Mouse (Mus musculus): ENCODE measurements at regions not wholly inside any gene's neighbourhood (a gene's known extent, or its start where the extent isn't known, plus 50 kb on each side); places are given as distances from the start of the nearest gene placed in this dataset.

GRCm38 (mm10) chr7:115263082-115263481 is 519.6 kb downstream of the Insc start:
- H3K9ac ChIP-seq: no peak overlapping the region
- ATAC-seq (ENCODE audit: low FRiP score, low read depth): no peak
- H3K4me3 ChIP-seq: no peak overlapping the region
- H3K27me3 ChIP-seq (replicated peaks): no peaks in the 10 kb centered on the region
- no peak overlapping the region for H3K4me2 ChIP-seq (replicated peaks)
- no peaks in the 10 kb centered on the region for H3K36me3 ChIP-seq
- no peaks in the 10 kb centered on the region for H3K9me3 ChIP-seq
- no peaks in the 10 kb centered on the region for H3K4me1 ChIP-seq
- WGBS: 85% methylated on average over 2 of the region's 2 CpGs
- H3K27ac ChIP-seq: no peak overlapping the region

GRCm38 (mm10) chr7:115266141-115266540 is 522.6 kb downstream of the Insc start:
- Histone ChIP-seq H3K4me1 (no peaks in the 10 kb centered on the region), H3K27me3 (replicated peaks) (no peaks in the 10 kb centered on the region), H3K4me2 (replicated peaks) (no peak overlapping the region), H3K9me3 (no peaks in the 10 kb centered on the region), H3K9ac (no peak overlapping the region), H3K36me3 (no peaks in the 10 kb centered on the region), H3K4me3 (no peak overlapping the region), H3K27ac (no peak overlapping the region)
- WGBS: 91% methylated on average over 4 of the region's 4 CpGs
- no peak for ATAC-seq (ENCODE audit: low FRiP score, low read depth)

GRCm38 (mm10) chr7:115270803-115271202 is 527.3 kb downstream of the Insc start:
- no peak for ATAC-seq (ENCODE audit: low FRiP score, low read depth)
- no peaks in the 10 kb centered on the region for H3K4me1 ChIP-seq
- 22% methylated on average over 2 of the region's 2 CpGs for WGBS

GRCm38 (mm10) chr7:115274836-115275235 is 531.3 kb downstream of the Insc start:
- H3K27me3 ChIP-seq (replicated peaks): no peaks in the 10 kb centered on the region
- H3K4me3 ChIP-seq: no peak overlapping the region
- WGBS: 54% methylated on average over 3 of the region's 3 CpGs
- H3K9ac ChIP-seq: no peak overlapping the region
- H3K4me1 ChIP-seq: no peaks in the 10 kb centered on the region
- H3K4me2 ChIP-seq (replicated peaks): no peak overlapping the region
- H3K36me3 ChIP-seq: no peaks in the 10 kb centered on the region
- H3K9me3 ChIP-seq: no peaks in the 10 kb centered on the region
- ATAC-seq (ENCODE audit: low FRiP score, low read depth): no peak
- H3K27ac ChIP-seq: no peak overlapping the region

More at GRCm38 (mm10) chr7:115270803-115271202, 527.3 kb downstream of the Insc start:
- Histone ChIP-seq H3K4me3 (no peak overlapping the region), H3K9me3 (no peaks in the 10 kb centered on the region), H3K4me2 (replicated peaks) (no peak overlapping the region), H3K36me3 (no peaks in the 10 kb centered on the region), H3K27me3 (replicated peaks) (no peaks in the 10 kb centered on the region), H3K9ac (no peak overlapping the region), H3K27ac (no peak overlapping the region)

- peak; percentile 33; the same call in 1 of the 2 replicates for ATAC-seq (ENCODE audit: low FRiP score, low read depth)
- H3K27me3 ChIP-seq (replicated peaks): no peaks in the 10 kb centered on the region
- 19% methylated on average over 7 of the region's 7 CpGs for WGBS
These were observed 547.4 kb downstream of the Insc start for GRCm38 (mm10) chr7:115290801-115291417.

GRCm38 (mm10) chr7:115294655-115295230 is 551.2 kb downstream of the Insc start:
- Histone ChIP-seq H3K27me3 (replicated peaks) (no peaks in the 10 kb centered on the region), H3K36me3 (no peaks in the 10 kb centered on the region), H3K4me3 (no peak overlapping the region), H3K9ac (no peak overlapping the region), H3K9me3 (no peaks in the 10 kb centered on the region), H3K4me1 (peaks cover 5% of the 10 kb centered on the region), H3K27ac (no peak overlapping the region), H3K4me2 (replicated peaks) (no peak overlapping the region)
- WGBS: 67% methylated on average over 10 of the region's 10 CpGs
- no peak for ATAC-seq (ENCODE audit: low FRiP score, low read depth)

More at GRCm38 (mm10) chr7:115290801-115291417, 547.4 kb downstream of the Insc start:
- H3K9ac ChIP-seq: no peak overlapping the region
- H3K27ac ChIP-seq: no peak overlapping the region
- H3K4me2 ChIP-seq (replicated peaks): no peak overlapping the region
- peaks cover 5% of the 10 kb centered on the region for H3K4me1 ChIP-seq
- no peak overlapping the region for H3K4me3 ChIP-seq
- H3K9me3 ChIP-seq: no peaks in the 10 kb centered on the region
- no peaks in the 10 kb centered on the region for H3K36me3 ChIP-seq

- Histone ChIP-seq H3K4me3 (no peak overlapping the region), H3K27me3 (replicated peaks) (no peaks in the 10 kb centered on the region), H3K4me1 (no peaks in the 10 kb centered on the region), H3K27ac (no peak overlapping the region), H3K9me3 (no peaks in the 10 kb centered on the region), H3K9ac (no peak overlapping the region), H3K36me3 (no peaks in the 10 kb centered on the region), H3K4me2 (replicated peaks) (no peak overlapping the region)
- WGBS: 90% methylated on average over 8 of the region's 8 CpGs
- ATAC-seq (ENCODE audit: low FRiP score, low read depth): no peak
These were observed 556.7 kb downstream of the Insc start for GRCm38 (mm10) chr7:115300241-115300640.

GRCm38 (mm10) chr7:115308377-115308776 is 564.9 kb downstream of the Insc start:
- no peak for ATAC-seq (ENCODE audit: low FRiP score, low read depth)
- no peak overlapping the region for H3K27ac ChIP-seq
- 0 out of 2 replicates have a peak, but pooled peaks cover 3% of the 10 kb centered on the region for H3K4me1 ChIP-seq
- H3K27me3 ChIP-seq (replicated peaks): no peaks in the 10 kb centered on the region
- H3K9me3 ChIP-seq: no peaks in the 10 kb centered on the region
- no peak overlapping the region for H3K9ac ChIP-seq
- WGBS: 93% methylated on average over 4 of the region's 4 CpGs
- no peaks in the 10 kb centered on the region for H3K36me3 ChIP-seq
- H3K4me2 ChIP-seq (replicated peaks): no peak overlapping the region
- H3K4me3 ChIP-seq: no peak overlapping the region

GRCm38 (mm10) chr7:115310400-115311225 is 567.1 kb downstream of the Insc start:
- Histone ChIP-seq H3K4me3 (no peak overlapping the region), H3K9me3 (no peaks in the 10 kb centered on the region), H3K4me1 (0 out of 2 replicates have a peak, but pooled peaks cover 3% of the 10 kb centered on the region), H3K27me3 (replicated peaks) (no peaks in the 10 kb centered on the region), H3K4me2 (replicated peaks) (no peak overlapping the region), H3K27ac (no peak overlapping the region), H3K9ac (no peak overlapping the region), H3K36me3 (no peaks in the 10 kb centered on the region)
- ATAC-seq (ENCODE audit: low FRiP score, low read depth): peak; percentile 58; the same call in 1 of the 2 replicates
- 60% methylated on average over 5 of the region's 5 CpGs for WGBS

GRCm38 (mm10) chr7:115319504-115319903 is 576.0 kb downstream of the Insc start:
- Histone ChIP-seq H3K9ac (no peak overlapping the region), H3K9me3 (no peaks in the 10 kb centered on the region), H3K27me3 (replicated peaks) (no peaks in the 10 kb centered on the region), H3K27ac (no peak overlapping the region), H3K4me2 (replicated peaks) (no peak overlapping the region), H3K4me3 (no peak overlapping the region), H3K36me3 (no peaks in the 10 kb centered on the region), H3K4me1 (peaks cover 4% of the 10 kb centered on the region; the same call in 1 of the 2 replicates)
- 79% methylated on average over 4 of the region's 4 CpGs for WGBS
- no peak for ATAC-seq (ENCODE audit: low FRiP score, low read depth)

- no peak overlapping the region for H3K4me3 ChIP-seq
- H3K9me3 ChIP-seq: no peaks in the 10 kb centered on the region
- H3K27me3 ChIP-seq (replicated peaks): no peaks in the 10 kb centered on the region
- no peak overlapping the region for H3K27ac ChIP-seq
- H3K4me2 ChIP-seq (replicated peaks): no peak overlapping the region
- 71% methylated on average over 5 of the region's 5 CpGs for WGBS
- H3K36me3 ChIP-seq: no peaks in the 10 kb centered on the region
- H3K9ac ChIP-seq: no peak overlapping the region
- H3K4me1 ChIP-seq: peaks cover 4% of the 10 kb centered on the region; the same call in 1 of the 2 replicates
- no peak for ATAC-seq (ENCODE audit: low FRiP score, low read depth)
These were observed 579.5 kb downstream of the Insc start for GRCm38 (mm10) chr7:115322989-115323388.

- no peak for ATAC-seq (ENCODE audit: low FRiP score, low read depth)
- Histone ChIP-seq H3K4me1 (peaks cover 4% of the 10 kb centered on the region; the same call in 1 of the 2 replicates), H3K27me3 (replicated peaks) (no peaks in the 10 kb centered on the region), H3K4me2 (replicated peaks) (no peak overlapping the region), H3K9ac (no peak overlapping the region), H3K9me3 (no peaks in the 10 kb centered on the region), H3K27ac (no peak overlapping the region), H3K36me3 (no peaks in the 10 kb centered on the region), H3K4me3 (no peak overlapping the region)
- 65% methylated on average over 3 of the region's 3 CpGs for WGBS
These were observed 584.8 kb downstream of the Insc start for GRCm38 (mm10) chr7:115328300-115328699.

All from neural tube, embryonic 12.5 days (tissue).